ENCODE assay signal across 9 mouse cellular contexts in the genomic region with DNA sequence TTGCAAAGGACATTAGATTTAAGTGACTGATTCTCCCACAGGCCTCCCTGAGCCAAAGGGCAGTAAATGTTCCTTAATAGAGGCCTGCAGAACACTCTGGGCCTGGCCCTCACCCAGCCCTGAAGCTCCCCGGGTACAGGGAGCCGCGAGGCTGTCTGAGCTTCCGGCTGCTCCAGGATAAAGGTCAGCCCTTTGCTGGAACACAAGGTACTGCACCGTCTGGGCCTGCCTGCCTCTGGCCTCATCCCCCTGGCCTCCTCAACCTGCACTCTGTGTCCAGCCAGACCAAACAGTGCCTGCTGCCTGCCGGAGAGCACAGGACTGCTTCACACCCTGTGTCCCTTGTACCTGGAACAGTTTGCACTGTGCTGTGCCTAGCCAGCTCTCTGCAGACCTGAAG. TPM values are rescaled to one million over a fixed set of nuclear protein-coding genes. Genes with fewer than 3 reads are reported as not detected.
A peak's percentile ranks its signal among the peaks of the same experiment; 100 is the strongest.
DNase-seq lines count a peak whose midpoint lies in the region; ATAC-seq and TF ChIP-seq lines count a peak whose summit lies in the region.
"Had no signal": no experiment of that assay in that cellular context is flagged by ENCODE, and none has a peak within 500 bp of the region (broad histone marks: within the 10 kb centered on the region; RNA-seq: fewer than 3 reads in every experiment).

No protein-coding gene starts in this region.

- no peak for TF ChIP-seq CTCF in small intestine, adult 2 months (IDR thresholded peaks at IDR 0.05; ENCODE audit: extremely low read depth, insufficient read length, insufficient replicate concordance, low read depth, low read length)

- H3K27ac ChIP-seq in small intestine, adult 2 months (ENCODE audit: insufficient read depth, low read depth, low read length): peak overlapping the region; percentile 93
- no peak overlapping the region for H3K27ac ChIP-seq in forebrain, embryonic 15.5 days (replicated peaks)
- H3K27ac ChIP-seq: hindbrain, embryonic 15.5 days had no signal

- no peak overlapping the region for H3K9ac ChIP-seq in forebrain, embryonic 15.5 days (replicated peaks)
- H3K9ac ChIP-seq: hindbrain, embryonic 15.5 days had no signal

- no peaks in the 10 kb centered on the region for H3K27me3 ChIP-seq in small intestine, adult 2 months (ENCODE audit: control insufficient read depth, insufficient read depth, low read length)
- 0 out of 2 replicates have a peak, but pooled peaks cover 4% of the 10 kb centered on the region for H3K27me3 ChIP-seq in forebrain, embryonic 15.5 days

- peaks cover 42% of the 10 kb centered on the region for H3K4me1 ChIP-seq in small intestine, adult 2 months (ENCODE audit: control insufficient read depth, insufficient read depth, insufficient read length, low read length)
- peaks cover 14% of the 10 kb centered on the region for H3K4me1 ChIP-seq in forebrain, embryonic 15.5 days

- H3K36me3 ChIP-seq in small intestine, adult 2 months (ENCODE audit: control insufficient read depth, insufficient read depth, low read length): no peaks in the 10 kb centered on the region
- H3K36me3 ChIP-seq in forebrain, embryonic 15.5 days: no peaks in the 10 kb centered on the region
- H3K36me3 ChIP-seq: hindbrain, embryonic 15.5 days had no signal

- no peak overlapping the region for H3K4me2 ChIP-seq in forebrain, embryonic 15.5 days (replicated peaks)
- H3K4me2 ChIP-seq: hindbrain, embryonic 15.5 days had no signal

- no peaks in the 10 kb centered on the region for H3K9me3 ChIP-seq in forebrain, embryonic 15.5 days
- H3K9me3 ChIP-seq: hindbrain, embryonic 15.5 days had no signal

- 10% methylated on average over 6 of the region's 6 CpGs for WGBS in small intestine, adult 2 months
- WGBS in forebrain, embryonic 15.5 days: 50% methylated on average over 6 of the region's 6 CpGs

- no peak overlapping the region for H3K4me3 ChIP-seq in small intestine, adult 2 months (ENCODE audit: low read depth, low read length)
- no peak overlapping the region for H3K4me3 ChIP-seq in forebrain, embryonic 15.5 days
- H3K4me3 ChIP-seq: hindbrain, embryonic 15.5 days had no signal

- peak; percentile 65 for DNase-seq in ovary, adult 18-20 months (ENCODE audit: low spot score)
- no peak for DNase-seq in ovary, postnatal 10 days (ENCODE audit: low spot score)
- DNase-seq in heart, adult 18-20 months: peak; percentile 88 to 96
- peak; percentile 92 for DNase-seq in kidney, postnatal 14 days
- DNase-seq in right cerebral cortex, adult 2 months (ENCODE audit: low spot score in 2 of 2): no peak

- no peak for ATAC-seq in forebrain, embryonic 15.5 days (replicated peaks)
- no peak for ATAC-seq in frontal cortex, adult (ENCODE audit: low TSS enrichment)

- 0 out of 2 replicates have a peak, but pooled peaks have one; percentile 15 for TF ChIP-seq POLR2A in small intestine, adult 2 months (IDR thresholded peaks at IDR 0.05; ENCODE audit: low read depth, low read length)

RNA-seq across cellular contexts. Expression of a gene that starts 4.6 kb away (rescaled TPM):
- total RNA-seq in heart, adult 18-20 months (2021): 100 to 1,000 TPM in 1 of 2 experiments, 10 to 100 TPM in 1; 65.4 to 103 TPM
- 4.0 and 10.6 TPM in 2 replicates for polyA plus RNA-seq in small intestine, adult 2 months (2012; rRNA removed)
- polyA plus RNA-seq in forebrain, embryonic 15.5 days (2015; fragmentation: Nextera tagmentation; extraction: Ambion mirVana): 32.8 and 34.6 TPM in 2 replicates

RNA-seq across cellular contexts. Expression of a gene that starts 17.9 kb away (rescaled TPM):
- total RNA-seq in heart, adult 18-20 months (2021): not detected
- polyA plus RNA-seq in small intestine, adult 2 months (2012; rRNA removed): not detected in 2 replicates
- not detected in 2 replicates for polyA plus RNA-seq in forebrain, embryonic 15.5 days (2015; fragmentation: Nextera tagmentation; extraction: Ambion mirVana)
- polyA plus RNA-seq: hindbrain, embryonic 15.5 days had no signal

RNA-seq across cellular contexts. Expression of a gene that starts 36.5 kb away (rescaled TPM):
- total RNA-seq in heart, adult 18-20 months (2021): not detected
- polyA plus RNA-seq in small intestine, adult 2 months (2012; rRNA removed): not detected in 2 replicates
- not detected in 2 replicates for polyA plus RNA-seq in forebrain, embryonic 15.5 days (2015; fragmentation: Nextera tagmentation; extraction: Ambion mirVana)
- polyA plus RNA-seq: hindbrain, embryonic 15.5 days had no signal

RNA-seq across cellular contexts. Expression of a gene that starts 47.9 kb away (rescaled TPM):
- not detected for total RNA-seq in heart, adult 18-20 months (2021)
- polyA plus RNA-seq in small intestine, adult 2 months (2012; rRNA removed): 1,332 and 30,405 TPM in 2 replicates
- polyA plus RNA-seq in forebrain, embryonic 15.5 days (2015; fragmentation: Nextera tagmentation; extraction: Ambion mirVana): not detected in 2 replicates

Comparison
In these comparisons a context has a peak if more than half of its experiments do, and no peak if none do; other contexts are left out.
1. DNase-seq: peak in ovary, adult 18-20 months (single experiment), heart, adult 18-20 months (2 of 2) and kidney, postnatal 14 days (single experiment); none in ovary, postnatal 10 days (single experiment) and right cerebral cortex, adult 2 months (0 of 2).